Mouse (Mus musculus) midbrain, embryonic 16.5 days (tissue): ENCODE results near the gene Itpk1. TPM values are rescaled to one million over a fixed set of nuclear protein-coding genes. Genes with fewer than 3 reads are reported as not detected.

Source experiments
- ATAC-seq: fragments of 200-750 bp; cut with Nextera tagmentation; 2 replicates; pipeline ENCODE4 v1.8.0; 2017; ENCODE audit warnings: moderate TSS enrichment
- H3K27ac ChIP-seq: fragments of 300-500 bp; sonication (generic); 2 replicates; pipeline ENCODE4 v1.5.1; 2014; ENCODE audit warnings: mild to moderate bottlenecking, low read length, mixed read lengths
- H3K27me3 ChIP-seq: fragments of 300-500 bp; sonication (generic); 2 replicates; pipeline ENCODE4 v1.6.1; 2014; ENCODE audit warnings: low read depth, low read length, mixed read lengths; ENCODE audit not compliant: control insufficient read depth, insufficient read depth
- H3K36me3 ChIP-seq: fragments of 300-500 bp; sonication (generic); 2 replicates; pipeline ENCODE4 v1.6.1; 2014; ENCODE audit warnings: mild to moderate bottlenecking, low read length, moderate library complexity, mixed read lengths; ENCODE audit not compliant: control insufficient read depth, insufficient read depth
- H3K4me1 ChIP-seq: fragments of 300-500 bp; sonication (generic); 2 replicates; pipeline ENCODE4 v1.6.1; 2014; ENCODE audit warnings: mild to moderate bottlenecking, low read length, mixed read lengths; ENCODE audit not compliant: control insufficient read depth, insufficient read depth
- H3K4me2 ChIP-seq: fragments of 300-500 bp; sonication (generic); 2 replicates; pipeline ENCODE4 v1.6.1; 2014; ENCODE audit warnings: mild to moderate bottlenecking, low read length, mixed read lengths
- H3K4me3 ChIP-seq: fragments of 300-500 bp; sonication (generic); 2 replicates; pipeline ENCODE4 v1.5.1; 2014; ENCODE audit warnings: low read depth, mild to moderate bottlenecking, low read length, moderate library complexity, mixed read lengths
- H3K9ac ChIP-seq: fragments of 300-500 bp; sonication (generic); 2 replicates; pipeline ENCODE4 v1.6.1; 2014; ENCODE audit warnings: low read depth, low read length, mixed read lengths
- H3K9me3 ChIP-seq: fragments of 300-500 bp; sonication (generic); replicated peaks from 2 replicates; pipeline ENCODE4 v1.6.1; 2014; ENCODE audit warnings: mild to moderate bottlenecking, low read length, mixed read lengths; ENCODE audit not compliant: control insufficient read depth, poor library complexity, severe bottlenecking
- WGBS: fragments of 180-500 bp; shearing (Covaris S2); extraction: QIAGEN DNeasy Blood & Tissue Kit; methylation state at CpG from one replicate; pipeline ENCODE4 v1.1.7; 2014; 5-methylcytosine and 5-hydroxymethylcytosine counted together
- polyA plus RNA-seq: library from polyadenylated mRNA; unstranded; fragments of >200 nt; fragmentation: Nextera tagmentation; extraction: Ambion mirVana; gene quantifications from 2 replicates; pipeline ENCODE4 v1.2.1, GENCODE M21; 2015

The Itpk1 gene
- polyA plus RNA-seq, 1 experiment from 2014 or later, result 39.3 TPM

GRCm38 (mm10) chr12:102719552-102720315 lies 15.0 kb upstream of the Itpk1 start:
- peak overlapping the region; percentile 26; the same call in 1 of the 2 replicates for H3K4me2 ChIP-seq
- no peak overlapping the region for H3K4me3 ChIP-seq
- no peaks in the 10 kb centered on the region for H3K36me3 ChIP-seq
- no peak overlapping the region for H3K27ac ChIP-seq
- 28% methylated on average over 13 of the region's 13 CpGs for WGBS
- H3K9ac ChIP-seq, result no peak overlapping the region
- H3K9me3 ChIP-seq, result no peaks in the 10 kb centered on the region
- H3K4me1 ChIP-seq, result no peaks in the 10 kb centered on the region; the same call in 1 of the 2 replicates
- ATAC-seq, result peak; percentile 76
- H3K27me3 ChIP-seq, result no peaks in the 10 kb centered on the region

GRCm38 (mm10) chr12:102714654-102715395 lies 10.1 kb upstream of the Itpk1 start:
- no peak overlapping the region for H3K4me3 ChIP-seq
- no peaks in the 10 kb centered on the region; the same call in 1 of the 2 replicates for H3K4me1 ChIP-seq
- no peak overlapping the region for H3K27ac ChIP-seq
- no peak for ATAC-seq
- no peaks in the 10 kb centered on the region for H3K27me3 ChIP-seq
- no peaks in the 10 kb centered on the region for H3K9me3 ChIP-seq
- 84% methylated on average over 10 of the region's 10 CpGs for WGBS
- no peak overlapping the region for H3K4me2 ChIP-seq
- no peak overlapping the region for H3K9ac ChIP-seq
- H3K36me3 ChIP-seq, result no peaks in the 10 kb centered on the region

- ATAC-seq, result no peak
- Histone ChIP-seq H3K4me3 (no peak overlapping the region), H3K4me2 (no peak overlapping the region), H3K9ac (no peak overlapping the region), H3K36me3 (no peaks in the 10 kb centered on the region), H3K27ac (no peak overlapping the region), H3K4me1 (no peaks in the 10 kb centered on the region), H3K27me3 (no peaks in the 10 kb centered on the region), H3K9me3 (no peaks in the 10 kb centered on the region)
- 65% methylated on average over 2 of the region's 2 CpGs for WGBS
Measured at GRCm38 (mm10) chr12:102714116-102714515, 9.4 kb upstream of the Itpk1 start.

DNA sequence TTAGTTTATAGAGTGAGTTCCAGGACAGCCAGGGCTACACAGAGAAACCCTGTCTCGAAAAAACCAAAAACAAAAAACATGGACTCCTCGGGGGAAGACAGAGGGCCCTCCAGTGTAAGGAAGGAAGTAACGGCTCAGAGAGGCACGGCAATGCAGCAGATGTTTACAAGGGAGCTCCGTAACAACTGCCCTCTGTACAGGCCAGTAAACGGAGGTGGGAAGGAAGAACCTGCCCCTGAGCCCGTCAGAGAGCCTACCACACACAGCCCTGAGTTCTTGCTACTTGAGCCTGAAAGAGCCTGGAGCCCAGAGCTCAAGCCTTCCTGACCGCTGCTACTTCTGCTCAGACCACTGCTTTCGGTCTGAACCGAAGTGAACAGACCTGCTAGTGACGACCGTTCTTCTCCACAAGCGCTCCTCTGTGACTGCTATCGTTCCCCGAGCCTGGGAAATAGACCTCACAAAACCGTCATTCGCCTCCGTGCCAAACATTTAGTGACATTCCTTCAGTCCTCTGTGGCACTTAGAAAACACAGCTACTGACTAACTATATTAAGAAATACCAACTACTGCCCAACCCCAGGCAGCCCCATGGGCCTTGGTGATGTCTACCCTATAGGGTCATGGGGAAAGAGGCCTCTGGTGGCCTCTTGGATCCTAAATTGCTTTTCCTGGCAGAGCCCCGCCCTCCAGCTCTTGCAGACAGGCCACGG lies 8.6 kb upstream of the Itpk1 start:
- Histone ChIP-seq H3K27ac (no peak overlapping the region), H3K27me3 (no peaks in the 10 kb centered on the region), H3K4me2 (no peak overlapping the region), H3K4me1 (no peaks in the 10 kb centered on the region), H3K9ac (no peak overlapping the region), H3K36me3 (no peaks in the 10 kb centered on the region), H3K4me3 (no peak overlapping the region), H3K9me3 (no peaks in the 10 kb centered on the region)
- 84% methylated on average over 20 of the region's 20 CpGs for WGBS
- no peak for ATAC-seq

GRCm38 (mm10) chr12:102710851-102711375 lies 6.2 kb upstream of the Itpk1 start:
- no peak overlapping the region for H3K4me2 ChIP-seq
- H3K27me3 ChIP-seq, result no peaks in the 10 kb centered on the region
- H3K9me3 ChIP-seq, result no peaks in the 10 kb centered on the region
- 53% methylated on average over 4 of the region's 4 CpGs for WGBS
- peaks cover 1% of the 10 kb centered on the region for H3K4me1 ChIP-seq
- no peak overlapping the region for H3K4me3 ChIP-seq
- no peak overlapping the region for H3K9ac ChIP-seq
- no peak overlapping the region for H3K27ac ChIP-seq
- no peak for ATAC-seq
- no peaks in the 10 kb centered on the region for H3K36me3 ChIP-seq

DNA sequence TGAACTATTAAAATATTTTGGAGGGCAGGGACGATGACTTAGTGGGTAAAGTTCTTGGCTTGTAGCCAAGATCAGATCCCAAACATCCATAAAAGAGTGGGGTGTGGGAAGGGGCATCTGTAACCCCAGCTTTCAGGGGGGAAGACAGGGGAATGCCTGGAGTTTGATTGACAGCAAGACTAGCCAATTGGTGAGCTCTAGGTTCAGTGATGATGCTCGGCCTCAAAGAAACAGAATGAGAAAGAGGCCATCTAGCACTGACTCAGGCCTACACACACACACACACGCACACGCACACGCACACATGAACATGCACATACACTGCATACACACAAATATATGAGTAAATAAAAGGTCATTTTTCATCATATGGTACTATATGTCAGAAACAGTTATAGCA lies 5.2 kb upstream of the Itpk1 start:
- Histone ChIP-seq H3K4me3 (no peak overlapping the region), H3K9me3 (no peaks in the 10 kb centered on the region), H3K27ac (no peak overlapping the region), H3K4me2 (no peak overlapping the region), H3K9ac (no peak overlapping the region), H3K27me3 (no peaks in the 10 kb centered on the region), H3K4me1 (peaks cover 7% of the 10 kb centered on the region), H3K36me3 (no peaks in the 10 kb centered on the region)
- 92% methylated on average over 5 of the region's 5 CpGs for WGBS
- ATAC-seq, result no peak

GRCm38 (mm10) chr12:102708220-102708619 lies 3.5 kb upstream of the Itpk1 start:
- H3K9ac ChIP-seq, result no peak overlapping the region
- no peaks in the 10 kb centered on the region for H3K27me3 ChIP-seq
- H3K36me3 ChIP-seq, result no peaks in the 10 kb centered on the region
- H3K4me3 ChIP-seq, result no peak overlapping the region
- peaks cover 12% of the 10 kb centered on the region for H3K4me1 ChIP-seq
- no peak overlapping the region for H3K4me2 ChIP-seq
- ATAC-seq, result no peak
- H3K9me3 ChIP-seq, result no peaks in the 10 kb centered on the region
- H3K27ac ChIP-seq, result no peak overlapping the region
- 68% methylated on average over 11 of the region's 11 CpGs for WGBS

GRCm38 (mm10) chr12:102706833-102707463 lies 2.2 kb upstream of the Itpk1 start:
- no peak overlapping the region for H3K9ac ChIP-seq
- 93% methylated on average over 10 of the region's 10 CpGs for WGBS
- H3K4me2 ChIP-seq, result no peak overlapping the region
- no peaks in the 10 kb centered on the region for H3K9me3 ChIP-seq
- H3K36me3 ChIP-seq, result no peaks in the 10 kb centered on the region
- H3K27me3 ChIP-seq, result no peaks in the 10 kb centered on the region
- no peak overlapping the region for H3K27ac ChIP-seq
- peaks cover 22% of the 10 kb centered on the region for H3K4me1 ChIP-seq
- no peak for ATAC-seq
- no peak overlapping the region for H3K4me3 ChIP-seq
